Mouse (Mus musculus) lung, embryonic 14.5 days (tissue): Measurements from ENCODE around the gene Slc17a8. TPM values are rescaled to one million over a fixed set of nuclear protein-coding genes. Genes with fewer than 3 reads are reported as not detected.

Experiments
- ATAC-seq: fragments of 200-750 bp; cut with Nextera tagmentation; 2 replicates; pipeline ENCODE4 v1.8.0; 2017; ENCODE audit warnings: mild to moderate bottlenecking, moderate TSS enrichment, moderate library complexity; ENCODE audit not compliant: insufficient read depth
- DNase-seq: peaks from one replicate; pipeline ENCODE4 v3.0.0-alpha.2; 2015
- H3K27ac ChIP-seq: fragments of 300-500 bp; sonication (generic); 2 replicates; pipeline ENCODE4 v1.5.1; 2014; ENCODE audit warnings: low read depth, mild to moderate bottlenecking, moderate library complexity
- H3K27me3 ChIP-seq: fragments of 300-500 bp; sonication (generic); 2 replicates; pipeline ENCODE4 v1.6.1; 2014; ENCODE audit warnings: low read length, control low read depth; ENCODE audit not compliant: insufficient read depth
- H3K36me3 ChIP-seq: fragments of 300-500 bp; sonication (generic); 2 replicates; pipeline ENCODE4 v1.6.1; 2014; ENCODE audit warnings: control low read depth; ENCODE audit not compliant: insufficient read depth
- H3K4me1 ChIP-seq: fragments of 300-500 bp; sonication (generic); 2 replicates; pipeline ENCODE4 v1.6.1; 2014; ENCODE audit warnings: antibody characterized with exemption, control low read depth; ENCODE audit not compliant: insufficient read depth
- H3K4me2 ChIP-seq: fragments of 300-500 bp; sonication (generic); 2 replicates; pipeline ENCODE4 v1.6.1; 2014; ENCODE audit warnings: mild to moderate bottlenecking
- H3K4me3 ChIP-seq: fragments of 300-500 bp; sonication (generic); 2 replicates; pipeline ENCODE4 v1.5.1; 2014; ENCODE audit warnings: low read depth, low read length
- H3K9ac ChIP-seq: fragments of 300-500 bp; sonication (generic); 2 replicates; pipeline ENCODE4 v1.6.1; 2014
- H3K9me3 ChIP-seq: fragments of 300-500 bp; sonication (generic); 2 replicates; pipeline ENCODE4 v1.6.1; 2016; ENCODE audit warnings: low read depth, low read length, control low read depth
- CTCF ChIP-seq: IDR thresholded peaks from 2 replicates; pipeline ENCODE4 v1.5.1; 2016; ENCODE audit warnings: antibody characterized with exemption, low read depth
- WGBS: fragments of 180-500 bp; shearing (Covaris S2); extraction: QIAGEN DNeasy Blood & Tissue Kit; methylation state at CpG from one replicate; pipeline ENCODE4 v1.1.7; 2014; 5-methylcytosine and 5-hydroxymethylcytosine counted together
- polyA plus RNA-seq: library from polyadenylated mRNA; unstranded; fragments of >200 nt; fragmentation: Nextera tagmentation; extraction: Ambion mirVana; gene quantifications from 2 replicates; pipeline ENCODE4 v1.2.1, GENCODE M21; 2014

Gene Slc17a8
- polyA plus RNA-seq, 1 experiment from 2014 or later = not detected

GRCm38 (mm10) chr10:89651691-89652090 is 30.6 kb upstream of the Slc17a8 start:
- no peak overlapping the region for H3K9ac ChIP-seq
- no peak overlapping the region for H3K4me3 ChIP-seq
- no peaks in the 10 kb centered on the region for H3K27me3 ChIP-seq
- 74% methylated on average over 1 of the region's 1 CpGs for WGBS
- H3K4me1 ChIP-seq = no peaks in the 10 kb centered on the region
- no peak overlapping the region for H3K4me2 ChIP-seq
- peaks cover 63% of the 10 kb centered on the region for H3K36me3 ChIP-seq
- no peaks in the 10 kb centered on the region for H3K9me3 ChIP-seq
- no peak for ATAC-seq
- DNase-seq = no peak
- no peak for TF ChIP-seq CTCF
- H3K27ac ChIP-seq = no peak overlapping the region

- WGBS = 80% methylated on average over 9 of the region's 9 CpGs
- Histone ChIP-seq H3K27ac (no peak overlapping the region), H3K4me2 (no peak overlapping the region), H3K27me3 (no peaks in the 10 kb centered on the region), H3K36me3 (peaks cover 46% of the 10 kb centered on the region; the same call in 1 of the 2 replicates), H3K9ac (no peak overlapping the region), H3K4me1 (no peaks in the 10 kb centered on the region), H3K4me3 (no peak overlapping the region), H3K9me3 (no peaks in the 10 kb centered on the region)
- TF ChIP-seq CTCF = no peak
- DNase-seq = no peak
- no peak for ATAC-seq
These were observed 25.9 kb upstream of the Slc17a8 start for GRCm38 (mm10) chr10:89646918-89647317.

- Histone ChIP-seq H3K9ac (no peak overlapping the region), H3K4me2 (no peak overlapping the region), H3K4me1 (no peaks in the 10 kb centered on the region), H3K27me3 (no peaks in the 10 kb centered on the region), H3K36me3 (peaks cover 31% of the 10 kb centered on the region), H3K4me3 (no peak overlapping the region), H3K9me3 (no peaks in the 10 kb centered on the region), H3K27ac (no peak overlapping the region)
- 80% methylated on average over 3 of the region's 3 CpGs for WGBS
- DNase-seq (no peak), ATAC-seq (no peak)
- TF ChIP-seq CTCF = no peak
These were observed 15.9 kb upstream of the Slc17a8 start for GRCm38 (mm10) chr10:89637001-89637400.

GRCm38 (mm10) chr10:89635018-89635417 is 14.0 kb upstream of the Slc17a8 start:
- TF ChIP-seq CTCF = no peak
- ATAC-seq (no peak), DNase-seq (peak; percentile 38)
- Histone ChIP-seq H3K4me2 (no peak overlapping the region), H3K4me3 (no peak overlapping the region), H3K9ac (no peak overlapping the region), H3K27me3 (no peaks in the 10 kb centered on the region), H3K27ac (no peak overlapping the region), H3K36me3 (peaks cover 13% of the 10 kb centered on the region), H3K4me1 (no peaks in the 10 kb centered on the region), H3K9me3 (no peaks in the 10 kb centered on the region)
- 75% methylated on average over 5 of the region's 5 CpGs for WGBS

- H3K4me3 ChIP-seq = no peak overlapping the region
- H3K36me3 ChIP-seq = 0 out of 2 replicates have a peak, but pooled peaks cover 3% of the 10 kb centered on the region
- H3K9me3 ChIP-seq = no peaks in the 10 kb centered on the region
- ATAC-seq (no peak), DNase-seq (no peak)
- no peaks in the 10 kb centered on the region for H3K27me3 ChIP-seq
- H3K9ac ChIP-seq = no peak overlapping the region
- H3K4me2 ChIP-seq = no peak overlapping the region
- H3K4me1 ChIP-seq = no peaks in the 10 kb centered on the region
- no peak overlapping the region for H3K27ac ChIP-seq
- TF ChIP-seq CTCF = no peak
- 86% methylated on average over 7 of the region's 7 CpGs for WGBS
These were observed 12.8 kb upstream of the Slc17a8 start for GRCm38 (mm10) chr10:89633736-89634426.

GRCm38 (mm10) chr10:89633121-89633520 is 12.1 kb upstream of the Slc17a8 start:
- Histone ChIP-seq H3K9ac (no peak overlapping the region), H3K4me1 (no peaks in the 10 kb centered on the region), H3K4me2 (no peak overlapping the region), H3K36me3 (no peaks in the 10 kb centered on the region), H3K4me3 (no peak overlapping the region), H3K27ac (no peak overlapping the region), H3K27me3 (no peaks in the 10 kb centered on the region), H3K9me3 (no peaks in the 10 kb centered on the region)
- ATAC-seq (no peak), DNase-seq (no peak)
- 87% methylated on average over 4 of the region's 4 CpGs for WGBS
- TF ChIP-seq CTCF = no peak

- Histone ChIP-seq H3K4me1 (no peaks in the 10 kb centered on the region), H3K27ac (no peak overlapping the region), H3K36me3 (no peaks in the 10 kb centered on the region), H3K4me2 (no peak overlapping the region), H3K27me3 (no peaks in the 10 kb centered on the region), H3K4me3 (no peak overlapping the region), H3K9ac (no peak overlapping the region), H3K9me3 (no peaks in the 10 kb centered on the region)
- no peak for DNase-seq
- no peak for TF ChIP-seq CTCF
- ATAC-seq = no peak
- 51% methylated on average over 5 of the region's 5 CpGs for WGBS
These were observed 10.8 kb upstream of the Slc17a8 start for GRCm38 (mm10) chr10:89631831-89632230.

- H3K27me3 ChIP-seq = no peaks in the 10 kb centered on the region
- H3K36me3 ChIP-seq = no peaks in the 10 kb centered on the region
- no peak overlapping the region for H3K4me2 ChIP-seq
- no peak overlapping the region for H3K4me3 ChIP-seq
- H3K4me1 ChIP-seq = no peaks in the 10 kb centered on the region
- ATAC-seq = peak; percentile 60; the same call in 1 of the 2 replicates
- WGBS = 94% methylated on average over 1 of the region's 1 CpGs
- H3K9ac ChIP-seq = no peak overlapping the region
- no peak for TF ChIP-seq CTCF
- DNase-seq = no peak
- no peak overlapping the region for H3K27ac ChIP-seq
- no peaks in the 10 kb centered on the region for H3K9me3 ChIP-seq
These were observed 9.5 kb upstream of the Slc17a8 start for GRCm38 (mm10) chr10:89630564-89630963.
